Mouse (Mus musculus): ENCODE data around the gene Stx16. TPM values are rescaled to one million over a fixed set of nuclear protein-coding genes. Genes with fewer than 3 reads are reported as not detected.

Stx16 gene
- total and polyA plus RNA-seq, 3 experiments = 31.3 to 51.0 (median 45.2) TPM

DNA sequence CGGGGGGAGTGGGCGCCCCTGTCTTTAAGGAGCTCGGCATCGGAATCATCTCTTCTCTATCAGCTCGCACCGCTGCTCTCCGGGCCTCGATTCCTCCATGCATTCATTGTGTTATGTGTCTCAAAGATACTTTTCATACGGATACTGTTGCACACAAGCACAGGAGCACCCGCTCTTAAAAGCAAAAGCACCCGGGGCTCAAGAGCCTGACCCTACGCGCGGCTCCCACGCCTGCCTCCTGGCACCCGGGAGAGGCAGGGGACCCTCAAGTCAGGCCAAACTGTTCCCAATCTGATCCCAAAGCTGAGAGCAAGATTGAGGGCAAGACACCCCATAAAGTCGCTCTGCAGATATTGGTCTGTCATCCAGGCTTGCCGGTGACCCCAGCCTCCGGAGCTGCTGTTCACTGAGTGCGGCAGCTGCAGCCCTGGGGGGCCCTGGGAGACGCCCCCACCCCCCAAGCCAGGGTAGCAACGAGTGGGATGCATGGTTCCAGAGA lies 987 bp upstream of the Stx16 start:
- peak; percentile 14 for DNase-seq

DNA sequence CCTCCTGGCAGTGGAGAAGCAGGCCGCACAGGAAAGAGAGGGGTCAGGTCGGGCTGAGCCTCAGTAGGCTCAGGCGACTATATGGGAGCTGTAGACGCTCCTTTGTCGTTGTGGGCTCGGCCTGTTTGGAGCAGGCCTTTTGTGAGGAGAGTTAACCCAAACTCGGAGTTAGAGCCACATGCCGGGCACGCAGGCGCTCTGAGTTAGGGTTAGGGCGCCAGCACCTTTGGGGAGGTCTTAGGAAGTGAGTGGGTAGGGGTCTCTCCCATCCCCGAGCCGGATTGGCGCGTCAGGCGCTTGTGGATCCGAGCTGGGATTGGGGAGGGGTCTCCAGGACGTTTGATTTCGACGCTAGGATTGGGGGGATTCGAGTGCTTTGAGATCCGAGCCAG lies 321 bp downstream of the Stx16 start:
- no peak for DNase-seq

DNA sequence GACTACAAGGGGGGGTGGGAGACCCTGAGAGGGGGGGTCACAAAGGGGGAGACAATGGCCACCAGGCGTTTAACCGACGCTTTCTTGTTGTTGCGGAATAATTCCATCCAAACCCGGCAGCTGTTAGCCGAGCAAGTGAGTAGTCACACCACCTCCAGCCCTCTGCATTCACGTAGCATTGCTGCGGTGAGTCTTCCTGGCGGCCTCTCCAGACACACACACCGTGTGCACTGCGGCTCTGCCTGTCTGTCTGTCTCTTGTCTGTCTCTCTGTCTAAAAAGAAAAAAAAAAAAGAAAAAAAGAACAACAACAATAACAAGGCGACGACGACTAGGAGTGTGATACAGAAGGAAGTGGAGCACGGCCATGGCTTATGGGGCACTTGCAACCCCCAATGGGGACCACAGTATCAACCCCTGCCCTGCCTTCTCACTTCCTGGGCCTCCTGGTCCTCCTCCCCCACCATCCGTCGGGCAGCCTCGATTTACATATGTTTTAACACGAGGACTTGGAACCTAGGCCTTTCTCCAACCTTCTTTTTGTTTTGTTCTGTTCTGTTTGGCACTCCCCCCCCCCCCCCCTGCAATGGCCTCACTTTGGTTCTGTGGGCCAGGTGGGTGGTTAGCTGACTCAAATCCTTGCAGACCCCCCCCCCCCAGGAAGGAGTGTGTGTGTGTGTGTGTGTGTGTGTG lies 1.0 kb downstream of the Stx16 start:
- peak; percentile 40 for DNase-seq

DNA sequence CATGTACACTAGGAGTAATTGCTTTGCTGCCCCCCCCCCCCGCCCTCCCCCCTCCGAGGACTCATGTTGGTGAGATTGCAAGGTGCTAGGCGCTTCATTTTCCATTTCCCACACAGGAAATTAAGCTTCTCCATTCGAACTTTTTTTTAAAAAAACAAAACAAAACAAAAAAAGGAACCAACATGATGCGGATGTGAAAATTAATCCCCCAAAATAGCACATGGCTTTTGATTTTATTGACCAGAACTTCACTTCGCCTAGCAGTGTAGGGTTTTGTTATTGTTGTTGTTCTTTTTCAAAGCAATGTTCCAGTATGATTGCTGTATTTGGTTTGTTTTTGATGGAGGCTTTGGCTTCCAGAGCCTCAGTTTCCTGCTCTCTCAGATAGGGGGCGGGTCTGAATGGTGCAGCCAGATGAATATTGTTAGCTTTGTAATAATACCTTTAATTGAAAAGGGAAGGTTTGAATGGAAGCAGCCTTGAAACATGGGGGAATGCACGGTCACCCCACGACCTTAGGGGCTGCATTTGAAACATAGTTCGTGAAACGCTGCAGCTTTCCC lies 1.7 kb downstream of the Stx16 start:
- DNase-seq = no peak

DNA sequence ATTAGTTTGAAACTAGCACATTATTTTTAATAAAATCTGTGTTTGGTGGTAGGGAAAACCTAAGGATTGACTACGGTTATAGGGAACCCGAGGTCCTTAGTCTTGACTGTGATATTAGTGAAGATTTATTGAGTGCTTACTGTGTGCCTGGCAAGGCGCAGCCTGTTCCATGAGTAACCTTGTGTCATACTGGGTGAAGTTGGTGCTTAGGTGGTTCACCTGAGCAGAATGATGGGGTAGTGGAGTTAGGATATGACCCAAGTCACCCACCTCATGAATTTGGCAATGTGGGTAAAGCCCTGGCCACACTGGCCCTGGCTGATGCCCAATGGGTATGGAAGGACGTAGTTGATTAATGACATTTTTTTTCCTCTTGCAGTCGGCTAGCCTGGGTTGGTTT lies 5.7 kb downstream of the Stx16 start:
- DNase-seq = peak; percentile 36

DNA sequence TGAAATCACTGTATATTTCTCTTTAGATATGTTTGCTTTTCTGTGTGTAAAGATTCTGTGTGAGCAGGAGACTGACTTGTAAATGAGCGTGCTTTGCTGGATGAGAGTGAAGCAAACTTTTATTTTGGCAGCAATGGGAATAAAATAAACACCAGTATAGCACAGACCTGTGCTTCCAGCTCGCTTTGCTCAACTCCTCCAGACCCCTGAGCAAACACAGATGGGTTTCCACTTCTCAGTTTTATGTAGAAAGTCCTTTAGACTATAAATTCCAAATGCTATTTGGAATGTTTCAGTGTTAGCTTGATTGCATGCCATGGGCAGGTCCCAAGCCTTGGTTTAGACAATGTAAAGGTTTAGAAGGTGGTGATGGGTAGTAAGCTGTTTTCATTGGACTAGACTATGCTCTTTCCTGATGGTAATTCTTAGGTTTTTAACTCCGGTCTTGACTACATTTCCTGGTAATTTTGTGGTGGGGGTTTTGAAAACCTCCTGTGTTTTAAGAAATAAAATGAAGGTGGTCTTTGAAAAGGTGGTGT lies 6.3 kb downstream of the Stx16 start:
- DNase-seq = no peak

DNA sequence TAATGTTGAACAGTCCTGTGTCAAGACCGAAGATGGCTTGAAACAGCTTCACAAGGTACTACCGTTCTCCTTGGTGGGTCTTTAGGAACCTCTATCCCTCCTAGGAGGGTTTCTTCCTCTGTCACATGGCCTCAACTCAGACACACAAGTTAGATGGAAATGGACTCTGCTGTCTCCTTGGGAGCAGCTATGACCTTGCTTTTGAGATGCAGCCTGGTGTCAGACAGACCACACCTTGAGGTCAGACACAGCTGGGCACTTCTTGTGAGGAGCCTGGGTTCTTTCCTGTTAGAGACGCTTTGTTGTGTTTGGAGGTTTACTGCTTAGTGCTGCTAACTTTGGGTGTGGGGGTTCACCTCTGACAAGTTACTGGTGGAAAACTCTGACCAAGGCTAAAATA lies 19.0 kb downstream of the Stx16 start:
- DNase-seq = no peak

DNA sequence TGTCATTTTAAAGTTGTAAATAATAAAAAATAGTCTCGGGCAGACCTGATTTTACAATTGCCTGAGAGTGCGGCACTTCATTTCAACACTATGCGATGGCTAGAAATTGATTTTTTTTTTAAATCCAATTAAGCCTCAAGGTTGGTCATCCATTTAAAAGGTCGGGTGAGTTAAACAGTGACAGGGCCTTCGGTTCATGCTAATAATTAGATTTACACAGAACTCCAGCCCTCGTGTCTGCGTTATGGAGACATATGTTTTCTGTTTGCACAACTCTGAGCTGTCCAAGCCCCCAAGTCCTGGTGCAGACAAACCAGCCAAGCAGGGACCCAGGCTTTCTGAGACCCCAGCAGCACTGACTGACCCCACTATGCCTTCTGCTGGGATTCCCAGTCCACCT lies 26.3 kb downstream of the Stx16 start:
- DNase-seq = no peak

DNA sequence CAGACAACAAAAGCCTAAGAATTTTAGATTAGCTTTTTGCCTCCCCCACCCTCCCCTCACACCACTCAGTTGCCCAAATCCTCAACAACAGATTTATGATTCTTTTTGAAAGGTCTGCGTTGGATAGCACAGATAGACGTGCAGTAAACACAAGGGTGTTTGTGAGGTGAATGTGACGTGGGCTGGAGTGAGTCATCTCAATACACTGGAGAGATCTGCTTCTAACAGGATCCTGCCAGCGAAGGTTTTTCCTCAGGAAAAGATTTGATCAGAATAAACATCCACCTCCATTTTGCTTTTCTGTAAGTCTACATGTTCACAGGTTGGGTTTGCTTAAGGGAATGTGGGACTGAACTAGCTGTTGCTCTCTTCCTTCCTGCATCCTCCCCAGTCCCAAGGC lies 27.4 kb downstream of the Stx16 start:
- no peak for DNase-seq

DNA sequence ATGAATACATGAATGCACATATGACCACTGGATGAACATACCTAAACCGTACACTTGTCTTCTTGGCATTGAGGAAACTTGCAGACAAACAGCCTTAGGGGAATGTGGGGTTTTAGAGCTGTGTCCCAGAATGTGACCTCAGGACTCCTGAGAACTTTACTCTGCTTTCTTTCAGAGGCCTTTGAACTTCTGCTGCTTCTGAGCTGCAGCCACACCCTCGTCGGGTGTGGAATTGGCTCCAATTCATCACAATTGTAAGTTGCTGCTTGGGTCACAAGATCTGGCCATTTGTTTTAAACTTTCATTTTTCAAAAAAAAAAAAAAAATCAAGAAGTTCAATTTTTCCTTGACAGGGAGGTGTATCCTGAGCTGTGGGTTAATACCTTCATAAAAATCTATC lies 31.3 kb downstream of the Stx16 start:
- DNase-seq = no peak

DNA sequence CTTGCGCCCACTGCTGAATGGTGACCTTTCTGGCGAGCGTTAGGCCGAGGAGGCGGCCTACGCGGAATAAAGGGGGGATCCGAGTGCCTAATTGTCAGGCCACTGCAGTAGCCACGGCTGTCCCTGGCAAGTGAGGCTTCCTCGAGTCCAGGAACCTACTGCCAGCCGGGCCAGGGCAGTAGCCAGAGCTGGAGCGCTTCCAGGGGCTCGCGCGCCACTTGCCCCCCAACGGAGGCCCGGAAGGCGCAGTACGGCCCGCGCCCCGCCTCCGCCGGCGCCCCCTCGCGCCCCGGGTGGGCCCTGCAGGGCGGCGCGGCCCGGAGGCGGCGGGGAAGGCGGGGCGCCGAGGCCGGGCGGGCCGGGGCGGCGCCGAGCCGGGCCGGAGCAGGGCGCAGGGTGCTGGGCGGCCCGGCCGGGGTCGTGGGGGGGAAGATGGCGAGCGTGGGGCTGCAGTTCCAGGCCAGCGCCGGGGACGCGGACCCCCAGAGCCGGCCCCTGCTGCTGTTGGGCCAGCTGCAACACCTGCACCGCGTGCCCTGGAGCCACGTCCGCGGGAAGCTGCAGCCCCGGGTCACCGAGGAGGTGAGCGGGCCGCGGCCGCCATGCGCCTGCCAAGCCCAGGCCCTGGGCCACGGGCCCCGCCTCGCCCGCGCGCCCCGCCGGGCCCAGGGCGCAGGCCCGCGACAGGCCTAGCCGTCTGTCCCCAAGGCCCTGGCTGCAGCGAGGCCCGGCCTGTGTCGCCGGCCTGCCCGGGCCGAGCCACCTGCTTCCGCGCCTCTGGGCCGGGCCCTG lies 34.1 kb downstream of the Stx16 start, which contains the start of gene Npepl1:
Gene Npepl1 (plus strand): TSS at position 359 of the 792 bp plus-strand sequence.
- peak; percentile 88 for DNase-seq

DNA sequence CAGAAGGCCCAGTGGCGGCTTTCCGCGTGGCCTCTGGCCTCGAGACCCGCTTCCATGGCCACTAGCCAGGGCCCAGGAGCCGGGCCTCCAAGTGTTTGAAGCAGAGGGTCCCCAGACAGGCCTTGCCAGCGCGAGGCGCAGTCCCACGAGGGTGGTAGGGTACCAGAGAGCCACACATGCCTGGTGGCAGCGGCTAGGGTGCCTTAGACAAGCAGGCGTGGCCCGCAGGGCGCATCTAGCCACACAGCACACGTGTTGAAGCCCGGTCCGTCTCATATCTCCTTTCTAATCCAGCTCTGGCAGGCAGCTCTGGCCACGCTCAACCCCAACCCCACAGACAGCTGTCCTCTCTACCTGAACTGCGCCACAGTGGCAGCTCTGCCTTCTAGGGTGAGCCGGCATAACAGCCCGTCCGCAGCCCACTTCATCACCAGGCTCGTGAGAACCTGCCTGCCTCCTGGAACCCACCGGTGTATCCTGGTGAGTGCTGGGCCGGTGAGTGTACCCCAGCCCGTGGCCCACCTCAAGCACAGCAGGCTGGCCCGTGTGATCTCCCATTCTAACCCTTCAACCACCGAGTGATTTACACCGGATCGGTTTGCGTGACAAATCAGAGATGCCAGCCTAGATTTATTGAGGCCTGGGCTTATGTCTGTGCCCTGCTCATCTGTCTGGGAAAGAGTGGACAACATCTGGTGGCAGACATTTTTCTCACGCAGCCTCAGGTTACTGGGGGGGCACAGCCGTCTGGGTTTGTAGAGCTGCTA lies 34.9 kb downstream of the Stx16 start:
- DNase-seq = no peak

DNA sequence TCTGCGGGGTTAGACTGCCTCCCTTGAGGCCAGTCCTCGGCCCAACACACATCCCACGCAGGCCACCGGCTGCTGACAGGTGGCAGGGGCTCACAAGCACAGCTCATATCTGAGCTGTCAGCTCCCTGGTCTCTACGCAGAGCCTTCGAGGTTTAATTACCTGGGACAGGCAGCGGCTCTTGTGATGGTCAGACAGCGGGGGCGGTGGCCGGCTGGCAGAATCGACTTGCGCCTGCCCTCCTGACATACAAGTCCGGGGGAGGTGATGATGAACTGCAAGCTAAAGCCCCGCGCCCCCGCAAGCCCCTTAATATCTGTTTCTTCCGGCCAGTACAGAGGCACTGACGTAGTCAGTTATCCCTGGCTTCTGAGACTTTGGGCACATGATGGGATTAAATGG lies 36.8 kb downstream of the Stx16 start:
- no peak for DNase-seq

DNA sequence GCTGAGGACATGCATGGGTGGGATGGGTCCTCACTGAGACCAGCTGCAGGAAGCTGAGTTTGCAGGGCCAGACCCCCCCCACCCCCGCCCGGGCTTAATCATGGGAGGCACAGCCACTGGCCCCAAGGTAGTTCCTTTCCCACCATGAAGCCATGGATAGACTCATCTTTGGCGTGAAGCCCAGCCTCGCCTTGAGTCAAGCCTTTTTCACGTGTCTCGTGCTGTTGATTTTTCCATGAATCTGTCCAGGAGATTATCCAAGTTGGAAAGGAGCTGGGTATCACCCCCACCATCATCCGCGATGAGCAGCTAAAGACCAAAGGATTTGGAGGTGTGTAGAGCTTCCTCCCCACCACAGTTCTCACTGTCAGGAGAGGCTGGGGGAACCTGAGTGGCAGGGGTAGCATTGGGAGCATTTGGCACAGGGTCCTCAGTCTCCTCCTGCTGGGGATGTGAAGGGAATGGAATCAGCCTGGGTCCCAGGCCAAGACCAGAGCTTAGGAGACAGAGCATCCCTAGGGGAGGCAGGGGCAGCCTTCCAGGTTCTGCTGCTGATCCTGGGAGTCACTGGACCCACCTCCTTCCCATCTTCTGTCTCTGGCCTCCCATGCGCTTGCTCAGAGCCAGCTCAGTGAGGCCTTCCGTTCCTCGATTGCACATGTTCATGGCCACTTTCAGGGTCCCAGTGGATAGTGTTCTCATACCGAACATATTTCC lies 38.2 kb downstream of the Stx16 start:
- DNase-seq = peak; percentile 42

DNA sequence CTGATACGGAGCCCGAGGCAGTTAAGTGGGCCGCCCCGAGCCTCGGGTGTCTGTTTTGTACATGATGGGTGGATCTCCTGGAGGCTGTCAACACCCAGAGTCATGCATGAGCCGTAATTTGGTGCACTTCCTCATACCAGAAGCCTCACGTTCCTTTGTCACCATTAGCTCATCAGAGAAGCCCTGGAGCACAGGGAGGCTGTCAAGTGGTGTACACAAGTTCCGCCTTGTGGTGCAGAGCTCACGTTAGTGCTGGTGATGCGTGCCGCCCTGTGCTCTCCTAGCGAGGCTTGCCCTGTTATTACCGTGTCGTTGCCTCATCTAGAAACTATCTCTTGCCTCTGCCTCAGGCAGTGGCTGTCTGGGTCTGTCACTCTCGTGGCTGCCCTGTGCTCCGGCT lies 40.8 kb downstream of the Stx16 start:
- DNase-seq = no peak

DNA sequence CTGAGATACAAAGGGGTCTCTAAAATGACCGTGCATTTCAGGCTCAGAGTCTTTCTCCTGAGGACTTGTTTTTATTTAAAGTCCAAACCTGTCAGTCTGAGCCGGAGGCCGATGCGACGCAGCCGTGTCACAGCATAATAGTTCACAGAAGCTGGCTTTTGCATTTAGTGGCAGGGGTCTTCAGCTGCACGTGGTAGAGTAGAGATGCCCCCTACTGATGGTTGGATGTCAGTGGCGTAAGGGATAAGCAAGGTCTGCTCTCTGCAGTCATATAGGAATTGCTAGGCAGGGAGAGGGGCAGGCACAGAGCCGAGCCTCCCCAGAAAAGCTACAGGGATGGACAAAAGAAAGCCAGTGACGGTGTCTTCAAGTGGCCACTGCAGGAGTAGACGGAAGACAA lies 42.0 kb downstream of the Stx16 start:
- DNase-seq = no peak

DNA sequence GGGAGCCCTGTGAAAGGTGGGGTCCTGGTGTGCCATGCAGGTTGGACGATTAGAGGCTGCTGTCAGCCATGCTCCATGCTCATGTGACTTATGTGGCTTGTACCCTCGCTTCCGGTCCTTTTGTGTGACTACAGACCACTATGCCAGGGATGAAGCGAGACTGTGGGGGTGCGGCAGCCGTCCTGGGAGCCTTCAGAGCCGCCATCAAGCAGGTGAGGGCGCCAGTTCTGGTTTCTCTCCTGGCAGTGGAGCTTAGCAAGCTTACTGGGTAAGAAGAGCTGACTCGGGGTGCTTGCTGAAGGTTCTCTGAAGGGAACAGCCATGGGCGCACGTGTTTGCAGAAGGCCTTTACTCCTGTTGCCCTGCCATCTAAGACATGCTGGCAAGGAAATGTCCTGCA lies 43.2 kb downstream of the Stx16 start:
- no peak for DNase-seq

DNA sequence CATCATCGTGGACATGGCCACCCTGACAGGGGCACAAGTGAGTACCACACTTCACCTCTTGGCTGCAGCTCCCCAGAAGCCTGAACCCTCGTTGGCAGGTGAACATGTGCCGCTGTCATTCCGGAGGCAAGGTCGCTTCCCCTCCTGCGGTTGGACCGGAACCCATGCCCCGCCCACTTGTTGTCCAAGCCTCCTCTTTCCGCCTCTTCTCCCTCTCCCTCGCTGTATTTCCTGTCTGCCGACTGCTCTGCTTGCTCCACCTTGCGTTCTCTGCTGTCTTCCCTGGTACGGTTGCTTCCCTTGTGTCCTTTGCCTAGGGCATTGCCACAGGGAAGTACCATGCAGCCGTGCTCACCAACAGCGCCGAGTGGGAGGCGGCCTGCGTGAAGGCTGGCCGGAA lies 44.5 kb downstream of the Stx16 start:
- DNase-seq = no peak

DNA sequence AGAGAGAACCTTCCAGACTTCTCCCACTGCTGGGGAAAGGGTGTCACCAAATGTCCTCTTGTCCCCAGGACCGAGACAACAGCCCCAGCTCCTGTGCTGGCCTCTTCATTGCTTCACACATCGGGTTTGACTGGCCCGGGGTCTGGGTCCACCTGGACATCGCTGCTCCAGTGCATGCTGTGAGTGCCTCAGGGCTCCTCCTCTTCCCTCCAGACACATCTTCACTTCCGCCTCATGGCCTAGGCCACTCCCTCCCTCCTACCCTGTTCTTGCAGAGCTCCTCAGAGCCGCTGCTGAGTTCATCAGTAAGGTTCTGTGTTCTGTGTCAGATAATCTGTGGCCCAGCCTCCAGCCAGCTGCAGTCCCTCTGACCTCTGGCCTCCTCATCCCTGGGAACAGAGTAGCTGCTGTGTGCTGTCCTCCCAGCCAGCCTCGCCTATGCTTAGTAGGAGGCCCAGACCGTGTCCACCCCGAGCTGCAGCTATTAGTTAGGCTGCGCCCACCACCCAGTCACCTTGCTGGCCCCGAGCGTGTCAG lies 45.4 kb downstream of the Stx16 start:
- DNase-seq = no peak

DNA sequence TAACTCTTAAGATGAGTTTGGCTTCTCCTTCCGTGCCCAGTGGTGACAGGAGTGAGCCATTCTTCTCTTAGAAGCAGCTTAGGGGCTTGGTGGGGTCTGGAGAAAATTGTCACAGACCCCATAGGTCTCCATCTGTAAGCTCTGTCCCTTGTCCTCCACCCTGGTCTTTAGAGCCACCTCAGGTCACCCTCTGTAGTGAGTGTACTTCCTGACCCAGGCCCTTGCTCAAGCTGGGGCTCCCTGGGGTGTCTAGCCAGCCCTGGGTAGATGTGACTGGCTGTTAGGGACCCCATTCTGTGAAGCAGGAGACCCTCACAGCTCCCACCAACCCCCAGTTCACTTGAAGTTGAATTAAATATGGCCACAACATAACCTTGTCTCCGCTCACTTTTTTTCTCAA lies 46.2 kb downstream of the Stx16 start:
- no peak for DNase-seq

DNA sequence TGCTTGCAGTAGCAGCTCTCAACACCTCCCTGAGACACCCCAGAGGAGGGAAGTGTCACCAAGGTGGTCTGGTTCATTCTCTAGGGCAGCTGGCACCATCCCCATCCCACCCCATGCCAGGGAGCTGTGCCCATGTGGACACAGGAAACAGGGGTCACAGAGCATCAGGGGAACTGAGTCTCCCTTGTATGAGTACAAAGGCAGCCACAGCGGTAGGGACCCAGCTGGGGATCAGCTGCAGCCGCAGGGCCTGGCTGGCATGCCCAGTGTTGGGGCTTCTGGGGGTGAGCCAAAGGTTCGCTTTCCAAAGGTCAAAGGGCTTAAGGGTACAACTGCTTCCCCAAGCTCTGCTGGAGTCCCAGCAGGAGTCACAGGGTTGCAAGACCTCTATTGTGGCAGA lies 47.6 kb downstream of the Stx16 start:
- DNase-seq = no peak

Measured in adrenal gland, adult 2 months (tissue).